Mouse (Mus musculus) C2C12 (cell line): ENCODE measurements around the gene Tmem233.

Experiments used
- CEBPB ChIP-seq: IDR thresholded peaks from one replicate; pipeline ENCODE4 v1.6.1; 2011; ENCODE audit warnings: low read depth, mild to moderate bottlenecking, control low read depth, moderate library complexity
- CTCF ChIP-seq: IDR thresholded peaks from one replicate; pipeline ENCODE4 v1.5.1; 2011; ENCODE audit not compliant: control insufficient read depth, insufficient read depth, insufficient read length
- MAX ChIP-seq: IDR thresholded peaks from one replicate; pipeline ENCODE4 v1.6.1; 2011; ENCODE audit warnings: mild to moderate bottlenecking, control low read depth
- MYOG ChIP-seq: IDR thresholded peaks from one replicate; pipeline ENCODE4 v1.6.1; 2011; ENCODE audit not compliant: control insufficient read depth, insufficient read length; ENCODE audit errors: extremely low read depth
- USF1 ChIP-seq: IDR thresholded peaks from one replicate; pipeline ENCODE4 v1.6.1; 2011; ENCODE audit warnings: low read depth, mild to moderate bottlenecking, control low read depth, moderate library complexity

DNA sequence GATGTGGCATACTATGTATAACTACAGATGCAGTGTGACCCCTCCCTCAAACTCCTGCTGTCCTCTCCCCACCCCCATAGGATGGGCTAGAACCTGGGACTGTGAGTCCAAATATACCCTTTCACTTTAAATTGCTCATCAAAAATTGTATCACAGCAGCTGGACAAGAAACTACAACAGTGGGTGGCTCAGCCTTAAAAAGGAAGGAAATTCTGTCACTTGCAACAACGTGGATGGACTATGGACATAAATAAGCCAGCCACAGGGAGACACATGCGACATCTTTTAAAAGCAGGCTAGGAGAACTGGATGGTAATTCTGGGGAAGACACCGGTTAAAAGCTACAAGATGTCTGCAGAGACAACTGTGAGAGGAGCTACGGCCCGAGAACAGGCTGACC lies 66.5 kb downstream of the Tmem233 start:
- TF ChIP-seq CTCF: no peak
- no peak for TF ChIP-seq USF1
- TF ChIP-seq MYOG: no peak
- TF ChIP-seq MAX: no peak
- no peak for TF ChIP-seq CEBPB
